Comparison of ENCODE assay signal across 10 mouse cellular contexts in genomic region chr2:172848193-172848592, GRCm38 (mm10).
DNase-seq lines count a peak whose midpoint lies in the region; ATAC-seq and TF ChIP-seq lines count a peak whose summit lies in the region.
"Had no signal": no experiment of that assay in that cellular context is flagged by ENCODE, and none has a peak within 500 bp of the region (broad histone marks: within the 10 kb centered on the region; RNA-seq: fewer than 3 reads in every experiment).

No protein-coding gene starts in this region.

- H3K36me3 ChIP-seq in CH12.LX (replicated peaks in 1 of 2; ENCODE audit: control insufficient read depth in 1 of 2, insufficient read depth in 1 of 2, low read length in 1 of 2) = no peaks in the 10 kb centered on the region
- no peaks in the 10 kb centered on the region for H3K36me3 ChIP-seq in limb, embryonic 15.5 days
- H3K36me3 ChIP-seq: hindbrain, embryonic 15.5 days; stomach, embryonic 15.5 days had no signal

- H3K4me1 ChIP-seq in CH12.LX (ENCODE audit: control insufficient read depth in 1 of 2, insufficient read depth in 2 of 2) = no peaks in the 10 kb centered on the region
- peaks cover 61% of the 10 kb centered on the region for H3K4me1 ChIP-seq in limb, embryonic 15.5 days
- H3K4me1 ChIP-seq: hindbrain, embryonic 15.5 days had no signal

- DNase-seq in layer of hippocampus, adult 2 months (ENCODE audit: low spot score in 2 of 2) = peak in 1 of 2 experiments; percentile 40
- no peak for DNase-seq in layer of hippocampus, adult 8-10 months (ENCODE audit: low spot score in 2 of 2)
- peak; percentile 19 for DNase-seq in CH12.LX (ENCODE audit: extremely low read depth)
- peak; percentile 51 to 67 for DNase-seq in adrenal gland, postnatal 36 days
- DNase-seq in frontal cortex, postnatal 10 days (ENCODE audit: low spot score in 2 of 2) = no peak
- DNase-seq in cerebellum, postnatal 4 days (ENCODE audit: low spot score in 2 of 2) = no peak

- in situ Hi-C loops in CH12.LX (cut with MboI; ENCODE audit: low pct_ligation_motif_present, low pct_unique_long_range_greater_than_20kb, low sequenced_read_pairs) = loop anchor here (25.0 kb wide), 1 partner anchor 339 kb away; no protein-coding TSS in a partner anchor

- no peak for TF ChIP-seq RAD21 in CH12.LX (IDR thresholded peaks at IDR 0.05; ENCODE audit: low read depth, low read length)

- no peak overlapping the region for H3K27ac ChIP-seq in layer of hippocampus, adult 2 months
- no peak overlapping the region for H3K27ac ChIP-seq in CH12.LX (ENCODE audit: insufficient read depth, low read depth)
- H3K27ac ChIP-seq in limb, embryonic 15.5 days = 0 out of 2 replicates have a peak overlapping the region, but pooled peaks have one; percentile 8
- H3K27ac ChIP-seq: hindbrain, embryonic 15.5 days; stomach, embryonic 15.5 days had no signal

- no peak overlapping the region for H3K4me3 ChIP-seq in layer of hippocampus, adult 2 months
- no peak overlapping the region for H3K4me3 ChIP-seq in CH12.LX (replicated peaks in 1 of 3; ENCODE audit: low read depth in 2 of 3, low read length in 2 of 3, poor library complexity in 1 of 3)
- H3K4me3 ChIP-seq in limb, embryonic 15.5 days = no peak overlapping the region
- H3K4me3 ChIP-seq: hindbrain, embryonic 15.5 days; stomach, embryonic 15.5 days had no signal

- dilution Hi-C loops in CH12.LX (cut with MboI; ENCODE audit: extremely low pct_ligation_motif_present, extremely low pct_unique_long_range_greater_than_20kb, low sequenced_read_pairs) = no loop called here

- no peak for ATAC-seq in limb, embryonic 15.5 days (ENCODE audit: insufficient number of reproducible peaks, low FRiP score, low TSS enrichment, low read depth)
- ATAC-seq in erythroid progenitor cell, adult 5-6 weeks (replicated peaks; ENCODE audit: low FRiP score, poor library complexity, severe bottlenecking) = no peak

- H3K4me2 ChIP-seq in CH12.LX (ENCODE audit: insufficient read depth, low read depth, poor library complexity, severe bottlenecking) = no peak overlapping the region
- no peak overlapping the region for H3K4me2 ChIP-seq in limb, embryonic 15.5 days
- H3K4me2 ChIP-seq: hindbrain, embryonic 15.5 days; stomach, embryonic 15.5 days had no signal

- no peak overlapping the region for H3K9ac ChIP-seq in CH12.LX (ENCODE audit: insufficient read depth, low read depth)
- H3K9ac ChIP-seq in limb, embryonic 15.5 days = no peak overlapping the region
- H3K9ac ChIP-seq: hindbrain, embryonic 15.5 days; stomach, embryonic 15.5 days had no signal

- H3K79me2 ChIP-seq in CH12.LX (replicated peaks; ENCODE audit: control insufficient read depth, extremely low read depth, insufficient read depth, poor library complexity, severe bottlenecking) = no peaks in the 10 kb centered on the region

- 69% methylated on average over 6 of the region's 6 CpGs for WGBS in limb, embryonic 15.5 days

- TF ChIP-seq POLR2A in CH12.LX (IDR thresholded peaks at IDR 0.05; ENCODE audit: low read depth, low read length) = no peak

- H3K9me3 ChIP-seq in CH12.LX (replicated peaks; ENCODE audit: low read length) = no peaks in the 10 kb centered on the region
- no peaks in the 10 kb centered on the region for H3K9me3 ChIP-seq in limb, embryonic 15.5 days
- H3K9me3 ChIP-seq: hindbrain, embryonic 15.5 days; stomach, embryonic 15.5 days had no signal

- H3K27me3 ChIP-seq in CH12.LX (replicated peaks) = peaks cover 74% of the 10 kb centered on the region
- 0 out of 2 replicates have a peak, but pooled peaks cover 5% of the 10 kb centered on the region for H3K27me3 ChIP-seq in limb, embryonic 15.5 days
- H3K27me3 ChIP-seq: hindbrain, embryonic 15.5 days; stomach, embryonic 15.5 days had no signal

- TF ChIP-seq EP300 in CH12.LX (IDR thresholded peaks at IDR 0.05; ENCODE audit: low read length) = no peak

- peak; percentile 82 for TF ChIP-seq CTCF in layer of hippocampus, adult 2 months (conservative IDR thresholded peaks at IDR 0.05)
- peak; percentile 33 to 43 for TF ChIP-seq CTCF in CH12.LX (conservative IDR thresholded peaks at IDR 0.05 in 1 of 2, IDR thresholded peaks at IDR 0.05 in 1 of 2; ENCODE audit: low read depth in 2 of 2, low read length in 2 of 2)

TF ChIP-seq in CH12.LX, 34 proteins besides CTCF, POLR2A, EP300 and RAD21:
- TF ChIP-seq IRF4 (IDR thresholded peaks at IDR 0.05; ENCODE audit: low read depth, low read length) = no peak
- TF ChIP-seq USF1 (IDR thresholded peaks at IDR 0.05; ENCODE audit: low read depth, low read length) = no peak
- TF ChIP-seq ZKSCAN1 (IDR thresholded peaks at IDR 0.05; ENCODE audit: borderline replicate concordance, low read depth, low read length) = no peak
- peak; percentile 7; the same call in 1 of the 2 replicates for TF ChIP-seq SMC3 (IDR thresholded peaks at IDR 0.05; ENCODE audit: low read depth, low read length)

Comparison
In these comparisons a context has a peak if more than half of its experiments do, and no peak if none do; other contexts are left out.
1. DNase-seq: peak in CH12.LX (single experiment) and adrenal gland, postnatal 36 days (2 of 2); none in layer of hippocampus, adult 8-10 months (0 of 2), frontal cortex, postnatal 10 days (0 of 2) and cerebellum, postnatal 4 days (0 of 2).